Mouse (Mus musculus) splenic B cell, adult 2 months (primary cell): ENCODE measurements at regions not wholly inside any gene's neighbourhood (a gene's known extent, or its start where the extent isn't known, plus 50 kb on each side); places are given as distances from the start of the nearest gene placed in this dataset.

Experiments used
- DNase-seq: peaks from one replicate; pipeline ENCODE4 v3.0.0-alpha.2; 2011; ENCODE audit warnings: low read depth, low spot score
- H3K27me3 ChIP-seq: 2 replicates; pipeline ENCODE4 v1.6.1; 2012; ENCODE audit warnings: mild to moderate bottlenecking, low read length, moderate library complexity, mixed read lengths; ENCODE audit not compliant: control insufficient read depth, poor library complexity, insufficient read depth, severe bottlenecking
- H3K36me3 ChIP-seq: 2 replicates; pipeline ENCODE4 v1.6.1; 2012; ENCODE audit warnings: mild to moderate bottlenecking, low read length, moderate library complexity, mixed read lengths; ENCODE audit not compliant: control insufficient read depth, poor library complexity, insufficient read depth, severe bottlenecking

DNA sequence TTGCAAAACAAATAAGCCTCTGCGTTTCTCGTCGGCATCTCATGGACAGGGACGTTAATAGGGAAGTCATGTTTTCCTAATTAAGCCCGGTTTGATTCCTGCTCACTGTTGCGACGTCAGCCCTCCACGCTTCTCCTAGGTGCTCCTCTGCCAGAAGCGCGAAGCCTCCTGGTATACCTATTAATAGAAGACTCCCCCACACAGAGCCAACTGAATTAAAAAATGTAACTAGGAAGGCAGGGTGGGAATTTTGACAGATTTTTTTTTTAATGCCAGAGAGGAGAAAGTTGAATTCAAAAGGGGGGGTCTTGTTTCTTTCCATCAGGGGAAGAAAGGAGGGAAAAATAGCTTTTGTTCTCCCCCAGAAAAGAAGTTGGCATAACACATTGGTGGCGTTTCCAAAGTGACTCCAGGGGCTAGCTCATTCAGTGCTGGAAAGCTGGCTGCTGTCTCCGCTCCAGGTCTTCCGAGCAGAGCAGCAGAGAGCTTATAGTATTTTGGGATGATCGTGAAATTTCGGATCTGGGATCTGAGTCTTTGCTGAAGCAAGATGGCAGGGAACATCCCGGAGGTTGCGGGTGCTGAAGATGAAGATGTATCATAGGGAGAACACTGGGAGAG is 214.1 kb upstream of the Gm4791 start:
- H3K36me3 ChIP-seq, result no peaks in the 10 kb centered on the region
- no peak for DNase-seq
- no peaks in the 10 kb centered on the region for H3K27me3 ChIP-seq

DNA sequence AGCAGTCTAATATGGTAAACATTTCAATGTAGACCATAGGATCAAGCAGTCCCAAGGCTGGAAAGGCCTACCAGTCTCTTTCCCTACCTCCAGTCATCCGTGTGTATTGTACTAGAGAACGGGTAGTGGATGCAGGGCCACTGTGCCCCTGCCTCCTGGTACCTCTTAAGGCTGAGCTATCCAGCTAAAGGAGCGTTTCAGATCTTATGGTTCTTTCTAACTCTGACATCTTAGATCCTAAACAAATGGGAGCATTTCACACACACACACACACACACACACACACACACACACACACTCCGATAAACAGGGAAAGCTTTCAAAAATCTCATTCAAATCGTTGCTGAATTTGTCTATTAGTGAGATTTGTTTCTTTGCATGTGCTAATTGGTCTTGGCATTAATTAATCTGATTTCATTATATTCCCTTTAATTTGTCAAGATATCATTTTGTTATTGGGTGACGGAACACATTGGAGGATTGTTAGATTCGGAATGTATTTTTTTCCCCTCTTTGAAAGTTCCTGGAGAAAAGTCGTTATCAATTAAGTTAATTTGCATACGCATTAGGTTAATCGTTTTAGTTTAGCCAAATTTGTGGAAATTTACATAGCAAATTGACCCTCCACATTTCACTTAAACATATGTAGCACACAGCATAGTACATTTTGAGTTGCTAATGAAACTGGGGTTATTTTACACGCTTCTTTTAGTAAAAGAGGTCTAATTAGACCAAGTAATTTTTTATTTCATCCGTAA is 214.8 kb upstream of the Gm4791 start:
- no peaks in the 10 kb centered on the region for H3K36me3 ChIP-seq
- DNase-seq, result no peak
- no peaks in the 10 kb centered on the region for H3K27me3 ChIP-seq

DNA sequence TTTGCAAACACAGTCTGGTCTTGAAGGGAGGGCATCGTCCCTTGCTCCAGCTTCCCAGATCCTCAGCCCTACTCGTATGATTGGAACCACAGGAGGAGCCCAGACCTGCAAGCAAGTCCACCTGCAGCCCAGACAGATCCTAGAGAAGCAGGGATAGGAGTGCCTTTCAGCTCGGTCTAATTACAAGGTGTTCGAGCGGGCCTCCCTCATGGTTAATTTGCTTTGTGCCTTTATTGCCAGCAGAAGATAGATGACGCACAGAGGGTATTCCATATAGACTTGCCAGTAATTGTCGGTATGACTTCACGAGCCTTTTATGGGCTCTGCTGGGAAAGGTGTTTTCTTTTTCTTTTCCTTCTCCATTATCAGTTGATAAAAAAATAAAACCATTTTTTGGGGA is 216.9 kb upstream of the Gm4791 start:
- no peaks in the 10 kb centered on the region for H3K36me3 ChIP-seq
- DNase-seq, result no peak
- no peaks in the 10 kb centered on the region for H3K27me3 ChIP-seq

DNA sequence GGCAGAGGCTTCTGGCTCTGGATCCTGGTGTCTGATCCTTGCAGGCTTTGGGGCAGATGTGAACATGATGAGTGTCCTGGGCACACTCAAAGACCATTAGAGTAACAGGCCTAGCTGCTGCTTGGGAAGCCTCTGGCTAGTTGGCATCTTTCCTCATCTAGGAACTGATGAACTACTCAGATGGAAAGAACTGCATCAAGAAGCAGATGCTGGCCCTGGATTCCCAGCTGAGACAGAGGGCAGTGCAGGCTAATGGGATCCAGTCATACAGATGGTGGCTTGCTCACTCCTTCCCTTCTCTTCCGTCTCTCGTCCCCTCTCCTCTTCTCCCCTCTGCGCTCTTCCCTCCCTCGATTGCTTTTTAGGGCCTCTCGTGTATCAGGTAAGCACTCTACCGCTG is 219.8 kb upstream of the Gm4791 start:
- H3K27me3 ChIP-seq, result no peaks in the 10 kb centered on the region
- no peak for DNase-seq
- H3K36me3 ChIP-seq, result no peaks in the 10 kb centered on the region

DNA sequence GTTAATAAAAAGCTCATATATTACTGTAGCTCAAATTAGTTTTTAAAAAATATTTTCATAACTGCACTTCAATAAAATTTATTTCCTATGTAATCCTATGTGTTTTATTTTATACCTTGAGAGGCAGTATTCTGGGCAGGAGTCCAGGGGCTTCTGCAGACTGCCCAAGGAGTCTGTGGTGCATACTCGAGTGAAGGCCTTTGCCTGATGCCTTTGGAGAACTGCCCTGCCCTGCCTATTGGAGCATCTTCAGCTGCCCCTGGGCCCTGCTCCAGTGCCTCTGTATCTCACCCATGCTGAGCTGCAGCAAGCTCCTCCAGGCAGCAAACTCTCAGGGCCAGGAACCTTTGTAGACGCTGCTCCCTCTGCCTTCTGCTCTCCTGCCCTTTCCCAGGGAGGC is 223.7 kb upstream of the Gm4791 start:
- no peak for DNase-seq
- Histone ChIP-seq H3K27me3 (no peaks in the 10 kb centered on the region), H3K36me3 (no peaks in the 10 kb centered on the region)

DNA sequence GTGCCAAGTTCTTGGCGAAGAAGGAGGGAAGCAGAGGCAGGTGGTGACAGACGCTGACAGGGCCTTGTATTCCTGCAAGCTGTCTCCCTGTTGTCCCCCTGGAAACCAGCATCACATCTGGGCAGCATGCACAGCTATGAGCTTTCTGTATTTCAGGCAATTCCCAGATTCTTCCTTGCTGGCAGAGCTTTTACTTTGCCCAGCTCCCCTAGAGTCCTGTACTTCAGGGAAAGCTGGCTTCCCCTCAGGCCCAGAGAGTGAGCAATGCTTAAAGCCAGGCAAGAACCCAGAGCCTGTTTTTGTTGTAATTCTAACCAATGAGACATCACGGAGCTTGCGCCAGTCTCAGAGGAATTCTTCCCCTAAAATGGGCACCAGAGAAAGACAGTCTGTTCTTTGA is 238.3 kb upstream of the Gm4791 start:
- DNase-seq, result no peak
- H3K36me3 ChIP-seq, result no peaks in the 10 kb centered on the region
- H3K27me3 ChIP-seq, result no peaks in the 10 kb centered on the region

DNA sequence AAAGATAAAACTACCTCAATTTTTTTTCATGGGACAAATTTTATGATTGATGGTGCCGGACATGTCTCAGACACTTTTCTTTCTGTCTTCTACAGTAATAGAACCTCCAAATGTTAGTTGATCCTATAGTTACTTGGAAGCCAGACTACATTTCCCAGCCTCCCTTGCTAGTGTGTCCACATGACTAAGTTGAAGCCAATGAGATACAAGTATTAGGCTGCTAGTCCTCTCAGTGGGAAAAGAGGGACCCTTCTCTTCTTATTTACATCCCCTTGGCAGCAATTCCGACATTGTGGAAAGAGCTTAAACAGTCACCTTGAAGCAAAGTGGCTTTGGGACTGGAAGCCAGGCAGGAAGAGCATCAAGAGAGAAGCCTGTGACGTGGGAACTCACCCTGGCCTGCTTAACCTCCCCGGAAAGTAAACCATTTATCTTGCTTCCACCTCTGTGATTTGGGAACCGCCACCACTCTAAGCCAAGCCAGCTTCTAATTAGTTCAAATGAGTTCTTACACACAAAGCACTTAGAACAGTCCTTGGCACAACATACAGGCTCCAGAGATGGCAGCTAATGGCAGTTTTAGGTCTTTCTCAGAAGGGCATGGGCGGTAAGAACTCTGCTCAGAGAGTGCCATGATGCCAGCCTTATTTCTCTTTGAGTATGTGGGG is 241.4 kb upstream of the Gm4791 start:
- Histone ChIP-seq H3K27me3 (no peaks in the 10 kb centered on the region), H3K36me3 (no peaks in the 10 kb centered on the region)
- DNase-seq, result no peak

DNA sequence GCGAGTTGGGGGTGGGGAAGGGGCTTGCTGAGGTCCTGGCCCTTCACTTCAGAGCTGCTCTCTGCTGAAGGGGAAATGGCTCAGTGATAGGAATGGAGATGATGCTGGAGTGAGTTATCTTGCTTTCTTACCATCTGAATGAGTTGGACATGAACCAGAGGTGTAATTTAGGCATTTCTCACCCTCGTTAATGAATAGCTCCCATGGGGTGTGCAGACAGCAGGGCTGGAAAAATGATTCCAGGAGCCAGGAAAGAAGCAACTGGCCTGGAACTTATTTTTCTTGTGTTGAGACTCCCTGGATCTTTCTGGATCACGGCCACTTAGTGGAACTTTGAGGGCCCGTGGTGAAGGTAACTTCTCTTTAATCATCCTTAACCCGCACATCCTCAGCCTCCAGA is 246.6 kb upstream of the Gm4791 start:
- DNase-seq, result no peak
- H3K36me3 ChIP-seq, result no peaks in the 10 kb centered on the region
- H3K27me3 ChIP-seq, result no peaks in the 10 kb centered on the region

DNA sequence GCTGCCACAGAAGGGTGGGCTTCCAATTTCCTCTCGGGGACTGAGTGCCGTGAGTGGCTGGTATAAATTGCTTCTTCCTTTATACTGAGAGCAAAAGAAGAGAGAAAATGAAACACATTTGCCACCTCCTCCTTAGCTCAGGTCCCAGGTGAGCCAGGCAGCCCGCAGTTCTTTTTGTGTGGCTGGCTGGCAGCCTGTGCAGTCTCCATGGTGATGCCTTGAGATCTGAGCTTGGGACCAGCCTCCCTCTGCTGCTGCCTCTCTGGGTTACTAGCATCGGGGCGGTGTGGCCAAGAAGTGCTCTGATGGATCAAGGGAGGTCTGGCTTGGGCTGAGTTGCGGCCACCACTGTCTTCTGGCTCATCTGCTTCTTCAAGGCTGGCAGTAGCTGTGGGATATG is 249.1 kb upstream of the Gm4791 start:
- no peak for DNase-seq
- H3K36me3 ChIP-seq, result no peaks in the 10 kb centered on the region

DNA sequence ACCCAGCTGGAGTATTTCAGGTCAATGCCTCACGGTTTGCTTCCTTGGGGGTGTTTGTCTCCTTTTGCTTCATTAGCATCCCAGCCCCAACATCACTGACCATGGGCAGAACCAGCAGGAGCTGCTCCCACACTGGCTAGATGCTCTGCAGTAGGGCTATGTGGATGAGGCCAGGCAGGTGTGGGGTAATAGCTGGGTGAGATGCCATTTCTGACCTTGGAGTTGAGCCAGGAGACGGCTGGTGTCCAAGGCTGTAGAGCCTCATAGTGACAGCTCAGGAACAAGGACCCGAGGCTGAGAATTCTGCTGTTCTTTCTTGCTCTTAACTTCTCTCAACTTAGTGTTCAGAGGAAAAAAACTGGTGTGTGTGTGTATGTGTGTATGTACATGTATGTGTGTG is 252.3 kb upstream of the Gm4791 start:
- DNase-seq, result no peak
- no peaks in the 10 kb centered on the region for H3K27me3 ChIP-seq

More for the DNA sequence above, 249.1 kb upstream of the Gm4791 start:
- H3K27me3 ChIP-seq, result no peaks in the 10 kb centered on the region

DNA sequence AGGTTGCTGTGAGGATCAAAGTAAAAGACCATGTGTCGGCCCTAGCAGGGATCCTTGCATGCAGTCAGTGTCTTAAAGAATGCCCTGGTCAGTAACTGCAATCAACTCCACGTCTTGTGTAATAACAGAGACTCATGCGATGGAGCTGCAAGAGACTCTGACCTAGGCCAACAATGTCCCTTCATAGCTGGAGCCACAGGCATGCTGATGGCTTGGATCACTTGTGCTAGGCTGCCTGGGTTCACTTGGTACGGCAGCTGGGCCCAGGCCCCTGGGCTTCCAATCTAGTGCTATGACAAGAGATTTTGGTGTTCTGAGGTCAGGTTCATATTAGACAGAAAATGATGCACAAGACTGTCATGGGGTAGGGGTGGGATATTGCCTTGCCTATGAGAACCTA is 258.0 kb upstream of the Gm4791 start:
- no peaks in the 10 kb centered on the region for H3K27me3 ChIP-seq
- no peak for DNase-seq
- H3K36me3 ChIP-seq, result no peaks in the 10 kb centered on the region

More for the DNA sequence above, 252.3 kb upstream of the Gm4791 start:
- H3K36me3 ChIP-seq, result no peaks in the 10 kb centered on the region

DNA sequence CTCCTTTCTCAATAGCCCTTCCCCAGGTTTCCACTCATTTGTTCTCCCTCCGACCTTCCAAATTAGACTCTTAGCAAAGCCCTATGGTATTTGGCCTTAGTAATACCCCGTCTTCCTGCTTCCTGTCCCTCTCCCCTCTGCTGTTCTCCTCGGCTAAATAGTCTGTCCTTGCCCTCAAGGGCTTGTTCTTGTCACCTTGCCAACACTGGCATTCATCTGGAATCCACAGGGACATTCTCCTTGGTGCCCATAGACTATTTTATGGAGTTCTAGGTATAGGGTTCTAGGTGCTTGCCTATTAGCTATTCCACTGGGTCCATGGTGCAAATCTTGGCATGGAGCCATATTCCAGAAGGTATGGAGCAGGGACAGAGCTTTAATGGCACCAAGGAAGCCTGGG is 259.2 kb upstream of the Gm4791 start:
- no peaks in the 10 kb centered on the region for H3K27me3 ChIP-seq
- DNase-seq, result no peak
- H3K36me3 ChIP-seq, result no peaks in the 10 kb centered on the region

DNA sequence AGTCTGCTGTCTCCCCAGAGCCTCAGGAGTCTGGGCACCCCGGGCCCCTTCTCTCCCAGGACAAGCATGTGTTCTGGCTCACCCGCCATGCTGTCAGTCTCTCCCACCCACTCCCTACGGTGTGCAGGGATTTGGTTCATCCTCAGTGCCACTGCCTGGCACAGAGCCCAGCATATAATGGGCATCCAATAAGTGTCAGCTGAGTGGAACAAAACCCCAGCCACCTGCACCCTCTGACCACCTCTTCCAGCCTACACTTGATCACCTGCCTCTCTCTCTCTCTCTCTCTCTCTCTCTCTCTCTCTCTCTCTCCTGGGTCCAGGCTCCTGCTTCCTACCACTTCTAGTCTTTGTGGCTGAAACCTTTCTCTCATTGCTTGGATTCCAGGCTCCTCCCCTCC is 259.9 kb upstream of the Gm4791 start:
- H3K27me3 ChIP-seq, result no peaks in the 10 kb centered on the region
- H3K36me3 ChIP-seq, result no peaks in the 10 kb centered on the region
- DNase-seq, result no peak

DNA sequence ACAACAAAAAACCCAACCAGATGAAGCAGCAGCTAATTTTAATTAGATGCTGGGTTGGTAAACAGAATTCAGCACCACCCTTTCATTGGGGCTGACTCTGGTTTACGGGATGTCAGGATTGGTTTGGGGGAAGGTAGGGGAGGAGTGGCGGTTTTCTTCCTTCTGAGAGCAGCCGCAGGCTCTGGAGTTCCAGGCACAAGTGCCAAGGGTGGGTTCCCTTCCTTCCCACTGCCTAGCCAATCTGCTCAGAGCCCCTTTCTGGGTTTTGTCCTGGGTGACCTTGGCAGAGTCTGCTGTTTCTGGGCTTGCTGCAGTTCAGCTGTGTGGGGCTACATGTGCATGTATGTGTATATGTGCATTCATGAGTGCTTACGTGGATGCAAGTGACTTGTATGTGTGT is 260.5 kb upstream of the Gm4791 start:
- Histone ChIP-seq H3K36me3 (no peaks in the 10 kb centered on the region), H3K27me3 (no peaks in the 10 kb centered on the region)
- DNase-seq, result no peak

DNA sequence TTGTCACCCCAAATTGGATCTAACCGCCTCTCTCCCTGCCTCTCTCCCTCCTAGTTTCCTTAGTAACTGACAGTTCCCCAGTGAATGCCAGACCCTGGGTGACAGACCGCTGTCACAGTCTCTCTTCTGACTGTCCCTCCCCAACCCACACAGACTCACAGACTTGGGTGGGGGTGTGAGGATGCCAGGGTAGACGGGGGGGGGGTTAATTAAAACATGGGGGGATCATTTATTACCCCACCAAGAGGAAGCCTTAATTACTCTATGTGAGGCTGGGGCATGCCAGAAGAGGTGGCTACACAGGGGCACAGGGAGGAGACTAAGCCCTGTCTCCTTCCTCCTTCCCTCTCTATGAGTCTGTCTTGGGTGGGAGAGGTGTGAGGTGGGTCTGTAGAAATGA is 261.1 kb upstream of the Gm4791 start:
- H3K27me3 ChIP-seq, result no peaks in the 10 kb centered on the region
- no peaks in the 10 kb centered on the region for H3K36me3 ChIP-seq
- no peak for DNase-seq
